Mouse (Mus musculus) myocyte (in vitro differentiated cells): ENCODE measurements at regions not wholly inside any gene's neighbourhood (a gene's known extent, or its start where the extent isn't known, plus 50 kb on each side); places are given as distances from the start of the nearest gene placed in this dataset.

Experiments
- H3K27me3 ChIP-seq: one replicate; pipeline ENCODE4 v1.6.1; 2011; ENCODE audit not compliant: control insufficient read depth, insufficient read depth, insufficient read length
- H3K36me3 ChIP-seq: one replicate; pipeline ENCODE4 v1.6.1; 2011; ENCODE audit not compliant: control insufficient read depth, insufficient read depth
- H3K4me2 ChIP-seq: one replicate; pipeline ENCODE4 v1.6.1; 2011; ENCODE audit warnings: low read depth, control low read depth
- H3K4me3 ChIP-seq: one replicate; pipeline ENCODE4 v1.5.1; 2011; ENCODE audit warnings: mild to moderate bottlenecking, control low read depth, moderate library complexity
- H3K79me2 ChIP-seq: one replicate; pipeline ENCODE4 v1.6.1; 2011; ENCODE audit not compliant: control insufficient read depth, insufficient read depth
- H3ac ChIP-seq: one replicate; pipeline ENCODE4 v1.6.1; 2011; ENCODE audit not compliant: control insufficient read depth, insufficient read length
- CEBPB ChIP-seq: IDR thresholded peaks from 2 replicates; pipeline ENCODE4 v1.6.1; 2011; ENCODE audit warnings: mild to moderate bottlenecking, moderate library complexity; ENCODE audit not compliant: poor library complexity, insufficient read depth, severe bottlenecking
- E2F4 ChIP-seq: IDR thresholded peaks from one replicate; pipeline ENCODE4 v1.6.1; 2011; ENCODE audit warnings: mild to moderate bottlenecking, control low read depth, moderate library complexity; ENCODE audit not compliant: insufficient read depth
- MAX ChIP-seq: IDR thresholded peaks from one replicate; pipeline ENCODE4 v1.6.1; 2011; ENCODE audit warnings: low read depth, mild to moderate bottlenecking, control low read depth
- MYOD1 ChIP-seq, 3 experiments: IDR thresholded peaks; one replicate each; pipeline ENCODE4 v1.6.1; 2011; ENCODE audit warnings: control low read depth in 2 of 3, low read depth in 2 of 3, mild to moderate bottlenecking in 2 of 3, moderate library complexity in 1 of 3; ENCODE audit not compliant: insufficient read length in 2 of 3, control insufficient read depth in 1 of 3
- MYOG ChIP-seq, 3 experiments: IDR thresholded peaks; one replicate each; pipeline ENCODE4 v1.6.1; 2011; ENCODE audit warnings: control low read depth in 2 of 3, low read depth in 2 of 3, mild to moderate bottlenecking in 2 of 3; ENCODE audit not compliant: insufficient read length in 2 of 3, control insufficient read depth in 1 of 3, insufficient read depth in 1 of 3
- POLR2A ChIP-seq: IDR thresholded peaks from one replicate; pipeline ENCODE4 v1.6.1; 2011; ENCODE audit warnings: low read depth, mild to moderate bottlenecking, control low read depth, moderate library complexity; ENCODE audit not compliant: insufficient read length
- POLR2AphosphoS2 ChIP-seq: IDR thresholded peaks from one replicate; pipeline ENCODE4 v1.6.1; 2011; ENCODE audit warnings: low read depth, control low read depth; ENCODE audit not compliant: insufficient read length
- REST ChIP-seq: IDR thresholded peaks from one replicate; pipeline ENCODE4 v1.6.1; 2011; ENCODE audit warnings: mild to moderate bottlenecking, control low read depth, moderate library complexity; ENCODE audit not compliant: insufficient read depth, insufficient read length
- SRF ChIP-seq: IDR thresholded peaks from one replicate; pipeline ENCODE4 v1.6.1; 2011; ENCODE audit warnings: low read depth; ENCODE audit not compliant: control insufficient read depth, insufficient read length
- TCF12 ChIP-seq: IDR thresholded peaks from one replicate; pipeline ENCODE4 v1.6.1; 2011; ENCODE audit warnings: mild to moderate bottlenecking, control low read depth; ENCODE audit not compliant: poor library complexity, insufficient read depth, severe bottlenecking
- TCF3 ChIP-seq: IDR thresholded peaks from one replicate; pipeline ENCODE4 v1.6.1; 2011; ENCODE audit warnings: low read depth, control low read depth; ENCODE audit not compliant: insufficient read length
- USF1 ChIP-seq: IDR thresholded peaks from one replicate; pipeline ENCODE4 v1.6.1; 2011; ENCODE audit warnings: low read depth, mild to moderate bottlenecking, control low read depth, moderate library complexity

DNA sequence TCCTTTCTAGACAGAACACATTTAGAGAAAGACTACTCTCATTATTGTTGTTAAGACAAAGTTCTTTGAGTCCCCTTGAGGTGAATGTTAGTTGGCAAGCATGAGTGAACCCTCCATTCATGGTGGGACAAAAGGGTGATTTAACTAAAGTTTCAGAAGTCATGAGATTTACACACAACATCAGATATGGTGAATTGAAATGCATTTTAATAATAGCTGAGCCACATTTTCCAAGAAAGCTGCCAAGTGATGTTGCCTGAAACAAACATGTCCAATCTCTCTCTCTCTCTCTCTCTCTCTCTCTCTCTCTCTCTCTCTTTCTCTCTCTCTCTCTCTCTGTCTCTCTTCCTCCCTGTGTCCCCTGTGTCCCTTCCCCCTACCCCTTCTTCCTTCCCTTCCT, 303.7 kb downstream of the Pten start:
- Histone ChIP-seq H3K27me3 (no peaks in the 10 kb centered on the region), H3K79me2 (no peaks in the 10 kb centered on the region), H3K4me3 (no peak overlapping the region), H3ac (no peak overlapping the region), H3K4me2 (no peak overlapping the region), H3K36me3 (no peaks in the 10 kb centered on the region)
- no peak for TF ChIP-seq REST
- no peak for TF ChIP-seq MYOG (IDR thresholded peaks at IDR 0.05; ENCODE audit: control insufficient read depth in 1 of 3, insufficient read depth in 1 of 3, insufficient read length in 2 of 3, low read depth in 2 of 3)
- no peak for TF ChIP-seq USF1
- TF ChIP-seq CEBPB, result no peak
- TF ChIP-seq MAX, result no peak
- no peak for TF ChIP-seq POLR2A
- TF ChIP-seq MYOD1 (IDR thresholded peaks at IDR 0.05; ENCODE audit: control insufficient read depth in 1 of 3, insufficient read length in 2 of 3, low read depth in 2 of 3), result no peak
- TF ChIP-seq POLR2AphosphoS2, result no peak
- no peak for TF ChIP-seq SRF
- no peak for TF ChIP-seq TCF12
- no peak for TF ChIP-seq E2F4
- no peak for TF ChIP-seq TCF3

DNA sequence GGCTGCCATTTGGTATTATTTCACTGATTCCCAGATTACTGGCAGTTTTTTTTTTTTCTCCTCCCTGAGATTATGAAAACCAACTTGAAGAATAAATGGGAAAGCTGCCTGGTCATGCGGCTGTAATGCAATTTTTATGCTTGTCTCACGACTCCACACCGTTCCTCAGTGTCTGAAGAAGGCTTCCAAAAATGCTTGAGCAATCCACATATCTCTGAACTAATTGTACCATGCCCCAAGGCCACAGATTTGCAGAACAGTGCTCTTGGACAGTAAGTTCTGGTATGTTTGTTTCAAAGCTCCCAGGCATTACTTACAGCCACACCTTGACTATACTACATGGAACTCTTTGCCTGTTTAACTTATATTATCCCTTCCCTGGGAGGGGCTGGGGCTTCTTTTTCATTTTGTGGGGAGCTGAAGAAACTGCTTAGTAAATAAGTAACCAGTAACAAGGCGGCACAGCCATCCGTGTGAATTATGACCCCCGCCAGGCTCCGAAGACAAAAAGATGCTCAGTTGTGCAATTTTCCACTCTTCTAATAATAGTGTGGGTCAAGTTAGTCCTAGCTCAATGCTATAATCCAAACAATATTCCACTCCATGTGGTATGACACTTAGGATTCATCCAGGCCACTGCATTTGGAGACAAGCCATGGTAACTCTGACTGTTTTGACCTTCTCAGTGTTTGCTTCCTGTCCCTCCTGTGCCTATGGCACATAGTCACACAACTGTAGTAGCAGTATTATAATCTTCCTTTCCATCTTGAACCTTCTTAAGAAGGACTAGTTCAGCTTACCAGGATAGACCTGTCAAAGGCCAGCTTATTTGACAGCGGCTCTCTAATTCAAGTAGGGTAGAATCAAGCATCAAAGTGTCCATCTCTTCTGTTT, 305.1 kb downstream of the Pten start:
- Histone ChIP-seq H3K27me3 (no peaks in the 10 kb centered on the region), H3K4me3 (no peak overlapping the region), H3K36me3 (no peaks in the 10 kb centered on the region), H3ac (no peak overlapping the region), H3K79me2 (no peaks in the 10 kb centered on the region), H3K4me2 (no peak overlapping the region)
- TF ChIP-seq TCF3, result no peak
- TF ChIP-seq USF1, result no peak

DNA sequence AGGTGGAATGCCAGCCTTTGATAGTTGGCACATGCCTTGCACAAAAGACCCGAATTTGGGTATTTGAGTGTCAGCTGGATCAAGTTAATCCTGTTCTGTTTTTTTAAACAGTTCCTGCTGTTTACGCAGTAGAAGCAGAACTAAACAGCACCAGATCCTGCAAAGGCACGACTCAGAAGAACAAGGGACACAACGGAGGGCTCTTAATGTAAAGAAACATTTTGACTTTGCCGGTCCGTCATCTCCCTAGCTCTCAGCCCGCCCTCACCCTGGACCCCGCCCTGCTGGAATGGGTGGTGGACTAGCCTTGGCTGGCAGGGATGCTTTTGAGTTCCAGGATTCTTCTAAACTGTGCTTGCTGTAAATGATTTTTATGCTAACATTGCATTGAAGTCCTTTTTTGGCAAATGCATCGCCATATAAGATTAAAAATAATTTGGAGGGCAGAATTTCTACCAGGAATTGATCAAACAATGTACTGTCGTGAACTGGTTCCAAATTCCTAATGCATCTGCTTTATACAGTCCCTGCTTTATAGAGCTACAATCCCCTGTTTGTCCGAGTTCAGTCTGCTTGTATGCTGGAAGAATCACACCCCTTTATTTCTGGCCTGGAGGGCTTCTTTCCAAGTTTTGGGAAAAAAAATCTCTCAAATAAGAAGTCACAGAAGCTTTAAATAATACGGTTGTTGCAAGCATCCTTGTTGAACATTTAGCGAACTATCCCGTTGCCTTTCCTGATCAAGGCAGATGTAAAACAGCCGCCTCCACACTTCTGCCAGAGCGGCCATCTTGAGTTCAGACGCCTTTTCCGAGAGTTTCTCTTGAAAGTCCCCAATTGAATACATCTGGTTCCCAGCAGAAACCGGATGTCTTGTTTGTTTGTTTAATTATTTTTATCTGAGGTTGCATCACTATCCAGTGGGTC, 308.2 kb downstream of the Pten start:
- no peaks in the 10 kb centered on the region for H3K27me3 ChIP-seq
- H3K4me3 ChIP-seq, result no peak overlapping the region
- no peak overlapping the region for H3K4me2 ChIP-seq
- no peaks in the 10 kb centered on the region for H3K36me3 ChIP-seq
- no peaks in the 10 kb centered on the region for H3K79me2 ChIP-seq
- TF ChIP-seq MYOD1 (IDR thresholded peaks at IDR 0.05; ENCODE audit: control insufficient read depth in 1 of 3, insufficient read length in 2 of 3, low read depth in 2 of 3) (no peak), TCF12 (no peak), CEBPB (no peak), MYOG (IDR thresholded peaks at IDR 0.05; ENCODE audit: control insufficient read depth in 1 of 3, insufficient read depth in 1 of 3, insufficient read length in 2 of 3, low read depth in 2 of 3) (no peak), E2F4 (no peak), REST (no peak), MAX (no peak), TCF3 (no peak), POLR2AphosphoS2 (no peak), POLR2A (no peak), USF1 (no peak), SRF (no peak)
- H3ac ChIP-seq, result no peak overlapping the region

DNA sequence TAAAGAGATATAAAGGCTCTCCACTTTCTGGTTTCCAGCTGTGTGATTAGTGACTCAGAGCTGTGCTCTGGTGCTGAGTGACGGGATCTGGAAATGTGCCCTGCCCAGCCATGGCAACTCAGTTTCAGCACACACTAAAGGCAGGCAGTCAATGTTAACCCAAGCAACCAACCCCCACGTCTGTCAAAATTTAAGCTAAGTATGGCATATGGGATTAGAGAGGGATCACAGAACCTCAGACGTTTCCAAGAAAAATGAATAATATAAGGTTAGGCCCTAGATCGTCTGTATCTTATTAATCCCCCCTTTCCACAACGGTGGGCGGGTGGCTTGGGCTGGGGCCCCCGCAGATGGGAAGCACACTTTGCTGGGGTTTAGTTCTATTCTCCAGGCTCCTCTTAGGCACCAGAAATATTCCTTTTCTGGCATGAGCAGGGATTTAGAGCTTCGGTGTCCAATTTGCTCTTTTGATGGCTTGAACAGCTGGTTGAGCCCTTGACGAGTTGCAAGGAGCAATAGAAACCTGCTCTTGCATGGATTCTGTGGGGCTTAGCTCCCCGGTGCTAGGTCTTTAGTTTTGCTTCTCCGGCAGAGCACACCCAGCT, 311.2 kb downstream of the Pten start:
- Histone ChIP-seq H3K36me3 (no peaks in the 10 kb centered on the region), H3ac (no peak overlapping the region), H3K4me2 (peak overlapping the region; percentile 66), H3K79me2 (no peaks in the 10 kb centered on the region), H3K4me3 (no peak overlapping the region), H3K27me3 (no peaks in the 10 kb centered on the region)
- TF ChIP-seq REST (no peak), TCF12 (peak; percentile 31), MYOD1 (IDR thresholded peaks at IDR 0.05; ENCODE audit: control insufficient read depth in 1 of 3, insufficient read length in 2 of 3, low read depth in 2 of 3) (peak; percentile 76 to 92 (median 80))
